Mouse (Mus musculus): Measurements from ENCODE around the gene Map3k21. TPM values are rescaled to one million over a fixed set of nuclear protein-coding genes. Genes with fewer than 3 reads are reported as not detected.

The Map3k21 gene
- polyA plus RNA-seq, 1 experiment, result 4.4 TPM

- H3K4me3 ChIP-seq (ENCODE audit: insufficient read depth, low read depth, low read length), result no peak overlapping the region
- TF ChIP-seq POLR2A (IDR thresholded peaks at IDR 0.05; ENCODE audit: low read depth, low read length) (no peak), CTCF (conservative IDR thresholded peaks at IDR 0.05; ENCODE audit: insufficient read depth, insufficient read length, low read depth, low read length) (no peak)
- H3K4me1 ChIP-seq (ENCODE audit: control insufficient read depth, insufficient read depth, low read length), result no peaks in the 10 kb centered on the region
- no peak overlapping the region for H3K27ac ChIP-seq (ENCODE audit: insufficient read depth, low read depth, low read length)
- H3K27me3 ChIP-seq (replicated peaks; ENCODE audit: control insufficient read depth, insufficient read depth, low read length), result no peaks in the 10 kb centered on the region
- H3K36me3 ChIP-seq (ENCODE audit: control insufficient read depth, insufficient read depth, low read length), result no peaks in the 10 kb centered on the region
- DNase-seq, result no peak
- WGBS, result 48% methylated on average over 9 of the region's 9 CpGs
Observed at GRCm38 (mm10) chr8:125872501-125873249, 37.6 kb upstream of the Map3k21 start.

GRCm38 (mm10) chr8:125873250-125873534, 37.1 kb upstream of the Map3k21 start:
- no peaks in the 10 kb centered on the region for H3K4me1 ChIP-seq (ENCODE audit: control insufficient read depth, insufficient read depth, low read length)
- no peaks in the 10 kb centered on the region for H3K36me3 ChIP-seq (ENCODE audit: control insufficient read depth, insufficient read depth, low read length)
- DNase-seq, result peak; percentile 26
- H3K4me3 ChIP-seq (ENCODE audit: insufficient read depth, low read depth, low read length), result no peak overlapping the region
- TF ChIP-seq CTCF (conservative IDR thresholded peaks at IDR 0.05; ENCODE audit: insufficient read depth, insufficient read length, low read depth, low read length), result no peak
- TF ChIP-seq POLR2A (IDR thresholded peaks at IDR 0.05; ENCODE audit: low read depth, low read length), result no peak
- 29% methylated on average over 2 of the region's 2 CpGs for WGBS
- no peaks in the 10 kb centered on the region for H3K27me3 ChIP-seq (replicated peaks; ENCODE audit: control insufficient read depth, insufficient read depth, low read length)
- H3K27ac ChIP-seq (ENCODE audit: insufficient read depth, low read depth, low read length), result no peak overlapping the region

DNA sequence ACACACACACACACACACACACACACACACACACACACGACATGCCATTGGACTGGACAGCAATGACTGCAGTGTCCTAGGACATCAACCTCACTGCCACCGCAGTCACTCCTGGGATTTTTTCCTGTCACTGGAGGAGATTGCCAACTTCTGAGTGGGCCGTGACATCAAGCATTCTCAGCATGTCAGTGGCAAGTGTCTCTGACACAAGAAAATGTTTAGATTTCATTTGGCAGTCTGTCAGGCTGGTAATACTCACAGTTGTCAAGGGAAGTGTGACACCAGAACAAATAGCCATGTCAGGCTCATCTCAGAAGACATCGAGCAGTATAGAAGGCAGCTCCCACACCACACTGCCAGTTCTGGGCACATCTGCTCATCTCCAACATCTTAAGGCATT, 29.8 kb upstream of the Map3k21 start:
- TF ChIP-seq POLR2A (IDR thresholded peaks at IDR 0.05; ENCODE audit: low read depth, low read length) (no peak), CTCF (conservative IDR thresholded peaks at IDR 0.05; ENCODE audit: insufficient read depth, insufficient read length, low read depth, low read length) (no peak)
- no peak overlapping the region for H3K27ac ChIP-seq (ENCODE audit: insufficient read depth, low read depth, low read length)
- no peak for DNase-seq
- no peaks in the 10 kb centered on the region for H3K27me3 ChIP-seq (replicated peaks; ENCODE audit: control insufficient read depth, insufficient read depth, low read length)
- H3K4me3 ChIP-seq (ENCODE audit: insufficient read depth, low read depth, low read length), result no peak overlapping the region
- 83% methylated on average over 4 of the region's 4 CpGs for WGBS
- no peaks in the 10 kb centered on the region for H3K4me1 ChIP-seq (ENCODE audit: control insufficient read depth, insufficient read depth, low read length)
- no peaks in the 10 kb centered on the region for H3K36me3 ChIP-seq (ENCODE audit: control insufficient read depth, insufficient read depth, low read length)

DNA sequence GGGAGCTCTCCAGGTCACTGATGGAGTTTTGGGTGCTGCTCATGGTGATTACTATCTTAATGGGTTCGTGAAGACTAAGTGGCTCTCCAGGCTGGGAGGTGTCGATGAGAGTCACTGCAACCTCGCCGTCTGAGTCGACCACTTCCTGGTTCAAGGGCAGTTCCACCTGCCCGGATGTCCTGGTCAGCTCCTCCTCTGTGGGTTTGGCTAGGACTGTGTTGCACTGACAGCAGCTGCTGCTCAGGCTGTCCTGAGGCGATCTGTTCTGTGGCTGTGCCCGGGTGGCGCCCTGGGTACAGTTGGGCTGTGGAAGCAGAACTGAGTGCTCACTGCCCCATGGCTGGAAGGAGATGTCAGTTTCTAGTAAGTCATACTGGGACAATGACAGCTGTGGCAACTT, 22.7 kb upstream of the Map3k21 start:
- TF ChIP-seq CTCF (conservative IDR thresholded peaks at IDR 0.05; ENCODE audit: insufficient read depth, insufficient read length, low read depth, low read length) (no peak), POLR2A (IDR thresholded peaks at IDR 0.05; ENCODE audit: low read depth, low read length) (no peak)
- no peaks in the 10 kb centered on the region for H3K4me1 ChIP-seq (ENCODE audit: control insufficient read depth, insufficient read depth, low read length)

DNA sequence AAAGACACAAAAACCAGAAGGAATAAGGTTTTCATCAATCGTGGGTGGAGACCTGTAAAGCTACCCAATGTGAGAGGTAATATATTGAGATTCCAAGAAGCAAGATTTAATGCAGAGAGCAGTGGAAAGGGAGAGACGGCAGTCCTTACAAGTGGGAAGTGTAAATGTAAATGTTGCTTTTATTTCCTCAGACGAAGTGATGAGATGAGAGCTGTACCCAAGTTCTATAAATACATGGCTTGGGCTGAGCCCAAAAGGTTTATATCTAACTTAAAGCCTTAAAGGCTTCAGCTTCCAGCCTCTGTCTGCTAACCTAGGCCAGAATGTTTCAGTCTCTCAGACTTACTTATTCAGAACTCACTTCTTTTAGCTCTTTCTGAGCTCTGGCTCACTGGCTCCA, 20.3 kb upstream of the Map3k21 start:
- H3K27me3 ChIP-seq (replicated peaks; ENCODE audit: control insufficient read depth, insufficient read depth, low read length), result no peaks in the 10 kb centered on the region
- TF ChIP-seq POLR2A (IDR thresholded peaks at IDR 0.05; ENCODE audit: low read depth, low read length), result no peak
- TF ChIP-seq CTCF (conservative IDR thresholded peaks at IDR 0.05; ENCODE audit: insufficient read depth, insufficient read length, low read depth, low read length), result no peak
- no peak overlapping the region for H3K27ac ChIP-seq (ENCODE audit: insufficient read depth, low read depth, low read length)
- H3K4me3 ChIP-seq (ENCODE audit: insufficient read depth, low read depth, low read length), result no peak overlapping the region
- no peak for DNase-seq
- no peaks in the 10 kb centered on the region for H3K4me1 ChIP-seq (ENCODE audit: control insufficient read depth, insufficient read depth, low read length)
- 79% methylated on average over 3 of the region's 3 CpGs for WGBS
- no peaks in the 10 kb centered on the region for H3K36me3 ChIP-seq (ENCODE audit: control insufficient read depth, insufficient read depth, low read length)

More for the DNA sequence above, 22.7 kb upstream of the Map3k21 start:
- peak; percentile 47 for DNase-seq
- 48% methylated on average over 9 of the region's 9 CpGs for WGBS
- H3K27me3 ChIP-seq (replicated peaks; ENCODE audit: control insufficient read depth, insufficient read depth, low read length), result no peaks in the 10 kb centered on the region
- no peak overlapping the region for H3K27ac ChIP-seq (ENCODE audit: insufficient read depth, low read depth, low read length)
- H3K36me3 ChIP-seq (ENCODE audit: control insufficient read depth, insufficient read depth, low read length), result no peaks in the 10 kb centered on the region
- no peak overlapping the region for H3K4me3 ChIP-seq (ENCODE audit: insufficient read depth, low read depth, low read length)

- WGBS, result 72% methylated on average over 11 of the region's 11 CpGs
- no peak overlapping the region for H3K27ac ChIP-seq (ENCODE audit: insufficient read depth, low read depth, low read length)
- no peak for DNase-seq
- no peaks in the 10 kb centered on the region for H3K27me3 ChIP-seq (replicated peaks; ENCODE audit: control insufficient read depth, insufficient read depth, low read length)
- TF ChIP-seq CTCF (conservative IDR thresholded peaks at IDR 0.05; ENCODE audit: insufficient read depth, insufficient read length, low read depth, low read length) (no peak), POLR2A (IDR thresholded peaks at IDR 0.05; ENCODE audit: low read depth, low read length) (no peak)
- no peaks in the 10 kb centered on the region for H3K4me1 ChIP-seq (ENCODE audit: control insufficient read depth, insufficient read depth, low read length)
- no peak overlapping the region for H3K4me3 ChIP-seq (ENCODE audit: insufficient read depth, low read depth, low read length)
- H3K36me3 ChIP-seq (ENCODE audit: control insufficient read depth, insufficient read depth, low read length), result no peaks in the 10 kb centered on the region
Observed at GRCm38 (mm10) chr8:125897388-125897787, 12.9 kb upstream of the Map3k21 start.

GRCm38 (mm10) chr8:125897868-125898788, 12.1 kb upstream of the Map3k21 start, which contains the start of gene Pcnx2:
Gene Pcnx2, minus strand, starts transcription at chr8:125898317.
- H3K4me3 ChIP-seq (ENCODE audit: insufficient read depth, low read depth, low read length), result no peak within 1 kb of the TSS
- no peak within 1 kb of the TSS for H3K27ac ChIP-seq (ENCODE audit: insufficient read depth, low read depth, low read length)
- no peaks in the 10 kb centered on the region for H3K36me3 ChIP-seq (ENCODE audit: control insufficient read depth, insufficient read depth, low read length)
- WGBS, result 7% methylated on average over 44 of the region's 44 CpGs
- no peak for DNase-seq
- H3K4me1 ChIP-seq (ENCODE audit: control insufficient read depth, insufficient read depth, low read length), result no peaks in the 10 kb centered on the region
- no peaks in the 10 kb centered on the region for H3K27me3 ChIP-seq (replicated peaks; ENCODE audit: control insufficient read depth, insufficient read depth, low read length)
- TF ChIP-seq CTCF (conservative IDR thresholded peaks at IDR 0.05; ENCODE audit: insufficient read depth, insufficient read length, low read depth, low read length), result no peak
- no peak for TF ChIP-seq POLR2A (IDR thresholded peaks at IDR 0.05; ENCODE audit: low read depth, low read length)
